Mouse (Mus musculus) kidney, embryonic 16.5 days (tissue): ENCODE measurements at regions not wholly inside any gene's neighbourhood (a gene's known extent, or its start where the extent isn't known, plus 50 kb on each side); places are given as distances from the start of the nearest gene placed in this dataset.

Experiments
- ATAC-seq: fragments of 200-750 bp; cut with Nextera tagmentation; 2 replicates; pipeline ENCODE4 v1.8.0; 2017; ENCODE audit warnings: moderate TSS enrichment; ENCODE audit not compliant: low FRiP score, low TSS enrichment
- H3K27ac ChIP-seq: fragments of 300-500 bp; sonication (generic); 2 replicates; pipeline ENCODE4 v1.5.1; 2014; ENCODE audit warnings: low read length
- H3K27me3 ChIP-seq: fragments of 300-500 bp; sonication (generic); 2 replicates; pipeline ENCODE4 v1.6.1; 2014; ENCODE audit warnings: low read length, control low read depth, mixed read lengths; ENCODE audit not compliant: insufficient read depth
- H3K36me3 ChIP-seq: fragments of 300-500 bp; sonication (generic); 2 replicates; pipeline ENCODE4 v1.6.1; 2014; ENCODE audit warnings: low read length, control low read depth, mixed read lengths; ENCODE audit not compliant: insufficient read depth
- H3K4me1 ChIP-seq: fragments of 300-500 bp; sonication (generic); 2 replicates; pipeline ENCODE4 v1.6.1; 2014; ENCODE audit warnings: low read length, control low read depth, mixed read lengths; ENCODE audit not compliant: insufficient read depth
- H3K4me2 ChIP-seq: fragments of 300-500 bp; sonication (generic); replicated peaks from 2 replicates; pipeline ENCODE4 v1.6.1; 2014; ENCODE audit warnings: low read depth, low read length
- H3K4me3 ChIP-seq: fragments of 300-500 bp; sonication (generic); 2 replicates; pipeline ENCODE4 v1.5.1; 2014; ENCODE audit warnings: mild to moderate bottlenecking, low read length
- H3K9ac ChIP-seq: fragments of 300-500 bp; sonication (generic); replicated peaks from 2 replicates; pipeline ENCODE4 v1.6.1; 2014; ENCODE audit warnings: low read length
- H3K9me3 ChIP-seq: fragments of 300-500 bp; sonication (generic); 2 replicates; pipeline ENCODE4 v1.6.1; 2016; ENCODE audit warnings: low read length, control low read depth
- WGBS: fragments of 180-500 bp; shearing (Covaris S2); extraction: QIAGEN DNeasy Blood & Tissue Kit; methylation state at CpG from one replicate; pipeline ENCODE4 v1.1.7; 2014; 5-methylcytosine and 5-hydroxymethylcytosine counted together

DNA sequence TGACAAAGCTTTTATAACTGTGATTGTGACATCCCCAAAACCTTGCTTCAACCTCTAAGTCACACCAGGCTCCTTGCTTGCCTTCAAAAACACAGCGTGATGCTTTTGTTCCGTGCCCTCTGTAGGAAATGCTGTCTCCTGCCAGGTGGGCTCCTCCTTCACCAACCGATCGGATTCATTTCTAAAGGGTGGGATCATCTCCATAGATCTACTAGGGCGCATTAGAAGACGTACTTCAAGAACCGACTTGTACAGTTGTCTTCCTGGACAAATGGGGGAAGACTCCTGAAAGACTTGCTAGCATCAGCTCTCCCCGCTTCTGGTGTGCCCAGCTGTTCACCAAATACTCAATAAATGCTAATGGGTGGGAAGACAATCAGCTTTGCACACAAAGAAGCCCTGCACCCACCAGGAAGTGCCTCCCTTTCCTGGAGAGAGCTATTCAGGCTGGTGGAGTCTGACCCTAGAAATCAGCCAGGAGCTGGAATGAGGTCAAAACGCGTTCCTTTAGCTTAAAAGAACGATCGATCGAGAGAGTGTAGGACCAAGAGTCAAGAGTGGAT lies 53.0 kb downstream of the Hoxa1 start:
- Histone ChIP-seq H3K27me3 (no peaks in the 10 kb centered on the region), H3K36me3 (no peaks in the 10 kb centered on the region), H3K4me1 (peaks cover 16% of the 10 kb centered on the region; the same call in 1 of the 2 replicates), H3K27ac (no peak overlapping the region), H3K9ac (no peak overlapping the region), H3K9me3 (no peaks in the 10 kb centered on the region), H3K4me2 (0 out of 2 replicates have a peak overlapping the region, but pooled peaks have one; percentile 6), H3K4me3 (no peak overlapping the region)
- WGBS: 37% methylated on average over 13 of the region's 13 CpGs
- no peak for ATAC-seq

DNA sequence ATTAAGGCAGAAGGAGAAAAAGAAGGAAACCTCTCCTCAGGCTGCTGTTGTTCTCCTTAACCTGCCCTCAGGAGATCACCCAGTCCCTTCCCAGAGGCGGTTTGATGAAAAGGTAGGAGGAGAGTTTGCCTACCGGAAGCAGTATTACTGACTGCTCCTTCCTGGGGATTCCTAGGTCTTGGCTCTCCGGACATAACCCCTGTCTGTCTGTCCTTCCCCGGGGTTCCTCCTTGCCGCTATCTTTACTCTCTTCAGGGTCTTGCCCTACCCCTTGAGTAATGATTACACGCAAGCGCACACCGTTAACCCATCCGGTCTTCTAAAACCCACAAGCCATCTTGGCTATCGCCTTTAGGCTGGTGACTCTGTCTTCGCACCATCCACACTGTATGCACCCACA lies 54.0 kb downstream of the Hoxa1 start:
- Histone ChIP-seq H3K4me2 (0 out of 2 replicates have a peak overlapping the region, but pooled peaks have one; percentile 5), H3K9ac (no peak overlapping the region), H3K9me3 (no peaks in the 10 kb centered on the region), H3K4me3 (no peak overlapping the region), H3K36me3 (no peaks in the 10 kb centered on the region), H3K27me3 (no peaks in the 10 kb centered on the region), H3K4me1 (peaks cover 16% of the 10 kb centered on the region; the same call in 1 of the 2 replicates), H3K27ac (peak overlapping the region; percentile 57)
- WGBS: 86% methylated on average over 11 of the region's 11 CpGs
- no peak for ATAC-seq

DNA sequence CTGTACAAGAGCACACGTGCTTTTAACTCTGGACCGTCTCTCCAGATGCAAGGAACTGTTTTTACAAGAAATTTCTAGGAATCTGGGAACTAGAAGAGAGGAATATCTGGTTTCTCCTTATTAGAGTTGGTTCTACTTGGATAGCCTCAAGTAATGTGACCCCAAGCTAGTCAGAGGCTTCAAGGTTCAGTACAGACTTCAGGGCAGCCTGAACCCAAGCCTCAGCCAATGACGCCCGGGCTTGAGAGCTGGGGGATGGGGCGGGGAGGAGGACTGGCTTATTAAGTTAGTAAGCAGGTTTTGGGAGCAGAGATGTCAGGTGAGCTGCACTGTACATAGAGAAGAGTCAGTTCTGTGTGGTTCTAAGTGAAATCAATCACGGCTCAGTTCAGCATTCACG lies 54.5 kb downstream of the Hoxa1 start:
- WGBS: 49% methylated on average over 7 of the region's 7 CpGs
- ATAC-seq: peak; percentile 94
- H3K4me1 ChIP-seq: peaks cover 16% of the 10 kb centered on the region; the same call in 1 of the 2 replicates
- 0 out of 2 replicates have a peak overlapping the region, but pooled peaks have one; percentile 5 for H3K4me2 ChIP-seq
- no peak overlapping the region for H3K9ac ChIP-seq
- H3K27ac ChIP-seq: peak overlapping the region; percentile 57
- H3K9me3 ChIP-seq: no peaks in the 10 kb centered on the region
- H3K36me3 ChIP-seq: no peaks in the 10 kb centered on the region
- H3K4me3 ChIP-seq: no peak overlapping the region
- H3K27me3 ChIP-seq: no peaks in the 10 kb centered on the region

DNA sequence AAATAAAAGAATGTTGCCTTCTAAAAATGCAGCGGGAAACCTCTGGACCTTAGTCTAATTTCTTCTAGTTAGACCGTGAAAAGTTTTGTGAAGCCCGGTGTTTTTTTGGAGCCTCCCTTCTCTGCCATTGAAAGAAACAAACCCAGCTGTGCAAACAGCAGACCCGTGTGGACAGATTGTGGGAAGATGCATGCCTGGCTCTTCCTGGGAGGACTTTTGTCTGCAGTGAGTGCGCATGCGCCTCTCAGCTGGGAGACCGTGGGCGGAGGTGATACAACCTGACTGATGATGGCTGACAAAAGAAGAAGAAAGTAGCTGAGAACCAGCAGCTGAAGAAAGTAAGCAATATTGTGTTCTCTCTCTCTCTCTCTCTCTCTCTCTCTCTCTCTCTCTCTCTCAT lies 55.4 kb downstream of the Hoxa1 start:
- no peak overlapping the region for H3K4me2 ChIP-seq
- no peak overlapping the region for H3K4me3 ChIP-seq
- WGBS: 34% methylated on average over 8 of the region's 8 CpGs
- no peak overlapping the region for H3K9ac ChIP-seq
- no peak for ATAC-seq
- no peak overlapping the region for H3K27ac ChIP-seq
- H3K9me3 ChIP-seq: no peaks in the 10 kb centered on the region
- no peaks in the 10 kb centered on the region for H3K36me3 ChIP-seq
- H3K4me1 ChIP-seq: peaks cover 16% of the 10 kb centered on the region; the same call in 1 of the 2 replicates
- no peaks in the 10 kb centered on the region for H3K27me3 ChIP-seq

DNA sequence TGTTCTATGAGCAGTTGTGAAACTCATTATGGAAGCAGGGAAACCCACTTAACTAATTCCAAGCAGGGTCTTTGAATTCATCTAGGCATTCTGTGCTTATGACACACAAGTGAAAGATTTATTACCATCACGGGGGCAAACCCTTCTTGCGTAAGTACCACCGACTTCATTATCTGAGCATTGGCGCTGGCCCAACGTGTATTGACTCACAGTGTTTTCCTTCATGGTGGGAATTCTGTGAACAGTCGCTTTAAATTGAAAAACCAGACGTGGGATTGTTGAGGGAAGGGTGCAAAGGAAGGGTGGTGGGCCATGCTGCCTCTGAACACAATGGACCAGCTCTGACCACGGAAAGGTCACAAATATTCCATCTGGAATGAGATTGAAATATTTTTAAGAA lies 55.9 kb downstream of the Hoxa1 start:
- Histone ChIP-seq H3K27ac (no peak overlapping the region), H3K4me2 (no peak overlapping the region), H3K9me3 (no peaks in the 10 kb centered on the region), H3K4me1 (peaks cover 16% of the 10 kb centered on the region; the same call in 1 of the 2 replicates), H3K4me3 (no peak overlapping the region), H3K36me3 (no peaks in the 10 kb centered on the region), H3K9ac (no peak overlapping the region), H3K27me3 (no peaks in the 10 kb centered on the region)
- 48% methylated on average over 8 of the region's 8 CpGs for WGBS
- ATAC-seq: no peak

DNA sequence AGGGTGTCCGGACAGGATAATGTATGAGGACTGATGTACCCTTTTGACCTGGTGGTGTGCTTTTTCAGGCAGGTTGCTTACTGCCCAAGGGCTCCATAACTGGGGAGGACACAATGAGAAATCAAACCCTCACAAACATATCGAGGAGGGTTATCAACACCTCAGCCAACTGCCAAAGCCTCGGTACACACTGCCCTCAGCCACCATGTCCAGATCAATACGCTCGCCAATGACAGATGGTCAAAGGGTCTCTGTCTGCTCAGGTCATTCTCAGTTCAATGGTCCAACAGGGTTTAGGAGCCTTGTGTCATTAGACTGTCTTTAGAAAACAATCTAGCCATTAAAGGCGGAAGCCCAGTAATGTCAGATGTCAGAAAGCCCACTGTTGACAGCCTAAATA lies 56.9 kb downstream of the Hoxa1 start:
- Histone ChIP-seq H3K4me2 (no peak overlapping the region), H3K27ac (no peak overlapping the region), H3K27me3 (no peaks in the 10 kb centered on the region), H3K4me1 (peaks cover 16% of the 10 kb centered on the region; the same call in 1 of the 2 replicates), H3K4me3 (no peak overlapping the region), H3K36me3 (no peaks in the 10 kb centered on the region), H3K9ac (no peak overlapping the region), H3K9me3 (no peaks in the 10 kb centered on the region)
- WGBS: 52% methylated on average over 6 of the region's 6 CpGs
- no peak for ATAC-seq

DNA sequence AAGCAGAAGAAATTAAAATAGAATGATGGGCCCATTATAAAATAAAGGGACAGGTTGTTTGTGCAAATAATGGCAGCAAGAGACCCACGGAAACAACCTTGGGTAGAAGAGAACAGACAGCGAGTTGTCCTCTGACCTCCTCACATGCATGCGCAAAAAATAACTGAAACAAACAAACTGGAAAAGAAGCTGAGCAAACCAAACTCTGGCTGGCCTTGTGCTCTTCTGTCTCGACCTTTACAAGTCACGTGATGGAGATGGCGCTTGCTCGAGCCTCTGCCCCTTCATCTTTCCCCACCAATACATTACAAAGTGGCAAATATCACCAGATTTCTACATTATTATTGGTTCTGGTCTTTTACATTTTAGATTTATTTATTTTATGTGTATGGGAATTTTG lies 59.3 kb downstream of the Hoxa1 start:
- no peak overlapping the region for H3K27ac ChIP-seq
- no peaks in the 10 kb centered on the region for H3K27me3 ChIP-seq
- no peaks in the 10 kb centered on the region for H3K9me3 ChIP-seq
- no peak overlapping the region for H3K4me2 ChIP-seq
- H3K36me3 ChIP-seq: no peaks in the 10 kb centered on the region
- WGBS: 90% methylated on average over 7 of the region's 7 CpGs
- no peak for ATAC-seq
- H3K9ac ChIP-seq: no peak overlapping the region
- H3K4me3 ChIP-seq: no peak overlapping the region
- H3K4me1 ChIP-seq: peaks cover 10% of the 10 kb centered on the region; the same call in 1 of the 2 replicates

DNA sequence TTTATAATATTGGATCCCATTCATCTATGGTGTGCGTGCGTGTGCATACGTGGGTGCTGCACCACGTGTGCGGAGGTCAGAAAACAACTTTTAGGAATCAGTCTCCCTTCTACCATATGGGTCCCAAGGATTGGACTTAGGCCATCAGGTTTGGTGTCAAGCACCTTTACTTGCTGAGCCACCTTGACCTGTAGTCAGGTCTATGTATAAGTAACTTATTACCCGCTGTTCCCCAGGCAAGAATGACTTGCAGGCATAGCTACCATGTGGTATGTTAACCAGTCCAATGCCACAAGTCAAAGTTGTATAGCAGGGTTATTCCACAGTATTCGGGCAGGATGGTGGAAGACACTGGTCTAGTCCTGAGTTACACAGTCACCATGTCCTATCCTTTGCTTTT lies 62.5 kb downstream of the Hoxa1 start:
- Histone ChIP-seq H3K9ac (no peak overlapping the region), H3K4me1 (0 out of 2 replicates have a peak, but pooled peaks cover 2% of the 10 kb centered on the region), H3K27me3 (no peaks in the 10 kb centered on the region), H3K36me3 (no peaks in the 10 kb centered on the region), H3K4me3 (no peak overlapping the region), H3K27ac (no peak overlapping the region), H3K4me2 (no peak overlapping the region), H3K9me3 (no peaks in the 10 kb centered on the region)
- no peak for ATAC-seq
- WGBS: 91% methylated on average over 7 of the region's 7 CpGs

DNA sequence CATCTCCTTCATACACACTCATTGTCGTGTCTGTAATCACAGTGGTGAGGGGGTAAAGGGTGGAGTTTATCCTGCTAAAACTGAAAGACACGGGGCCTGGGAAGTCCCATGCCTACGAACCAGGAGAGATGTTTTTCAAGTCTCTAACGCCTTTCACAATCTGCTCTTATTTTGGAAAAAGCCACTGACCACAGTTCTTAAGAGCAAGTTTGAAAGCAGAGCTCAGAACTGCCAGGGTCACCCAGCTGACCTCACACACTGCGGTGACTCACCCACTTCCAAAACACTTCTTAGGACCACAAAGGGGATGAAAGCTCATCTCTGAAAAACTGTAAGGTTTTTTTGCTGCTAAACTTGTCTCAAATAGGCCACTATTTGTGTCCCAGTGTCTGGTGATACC lies 66.7 kb downstream of the Hoxa1 start:
- Histone ChIP-seq H3K4me1 (0 out of 2 replicates have a peak, but pooled peaks cover 2% of the 10 kb centered on the region), H3K36me3 (no peaks in the 10 kb centered on the region), H3K4me2 (no peak overlapping the region), H3K27me3 (no peaks in the 10 kb centered on the region), H3K4me3 (no peak overlapping the region), H3K9ac (no peak overlapping the region), H3K9me3 (no peaks in the 10 kb centered on the region), H3K27ac (no peak overlapping the region)
- WGBS: 32% methylated on average over 5 of the region's 5 CpGs
- no peak for ATAC-seq

DNA sequence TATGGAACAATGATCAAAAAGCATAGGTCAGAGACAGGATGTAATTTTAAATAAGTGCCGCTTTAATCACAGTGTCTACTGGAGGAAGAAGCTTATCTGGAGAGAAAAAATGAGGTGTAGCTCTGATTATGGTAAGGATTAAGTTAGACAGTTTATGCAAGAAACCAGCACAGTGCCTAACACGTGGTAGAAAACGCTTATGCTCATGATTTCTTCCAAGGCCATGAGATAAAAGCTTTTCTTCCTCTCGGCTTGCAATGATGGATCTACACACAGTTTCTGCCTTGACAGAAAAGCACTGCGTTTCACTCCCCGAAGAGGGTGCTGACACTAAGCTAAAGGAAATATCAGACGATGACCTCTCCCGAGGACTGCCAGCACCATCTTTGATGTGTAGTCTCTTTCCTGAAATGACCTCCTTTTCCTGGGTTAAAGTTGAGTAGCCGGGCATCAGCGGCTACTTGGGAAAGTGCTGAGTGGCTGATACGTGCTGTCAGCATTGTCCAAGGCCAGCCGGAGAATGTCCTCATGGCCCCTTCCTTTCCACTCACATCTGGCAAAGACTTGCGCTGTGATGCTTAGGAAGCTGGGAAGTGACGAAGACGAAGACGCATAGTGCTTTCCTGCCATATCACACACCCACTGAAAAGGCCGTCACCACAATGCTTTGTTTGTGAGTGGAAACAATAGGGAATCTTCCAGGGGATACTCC lies 72.0 kb downstream of the Hoxa1 start:
- H3K4me1 ChIP-seq: peaks cover 9% of the 10 kb centered on the region; the same call in 1 of the 2 replicates
- H3K27ac ChIP-seq: no peak overlapping the region
- H3K4me3 ChIP-seq: no peak overlapping the region
- H3K27me3 ChIP-seq: no peaks in the 10 kb centered on the region
- H3K36me3 ChIP-seq: no peaks in the 10 kb centered on the region
- WGBS: 43% methylated on average over 17 of the region's 17 CpGs
- H3K4me2 ChIP-seq: 0 out of 2 replicates have a peak overlapping the region, but pooled peaks have one; percentile 16
- H3K9ac ChIP-seq: no peak overlapping the region
- peak; percentile 54; the same call in 1 of the 2 replicates for ATAC-seq
- H3K9me3 ChIP-seq: no peaks in the 10 kb centered on the region
